Mouse (Mus musculus) frontal cortex, postnatal 36 days (tissue): ENCODE data around the gene Ppfibp1.

Experiments used
- DNase-seq, 2 experiments: peaks; one replicate each; pipeline ENCODE4 v3.0.0; 2022; ENCODE audit warnings: low spot score in 2 of 2

The Ppfibp1 gene

DNA sequence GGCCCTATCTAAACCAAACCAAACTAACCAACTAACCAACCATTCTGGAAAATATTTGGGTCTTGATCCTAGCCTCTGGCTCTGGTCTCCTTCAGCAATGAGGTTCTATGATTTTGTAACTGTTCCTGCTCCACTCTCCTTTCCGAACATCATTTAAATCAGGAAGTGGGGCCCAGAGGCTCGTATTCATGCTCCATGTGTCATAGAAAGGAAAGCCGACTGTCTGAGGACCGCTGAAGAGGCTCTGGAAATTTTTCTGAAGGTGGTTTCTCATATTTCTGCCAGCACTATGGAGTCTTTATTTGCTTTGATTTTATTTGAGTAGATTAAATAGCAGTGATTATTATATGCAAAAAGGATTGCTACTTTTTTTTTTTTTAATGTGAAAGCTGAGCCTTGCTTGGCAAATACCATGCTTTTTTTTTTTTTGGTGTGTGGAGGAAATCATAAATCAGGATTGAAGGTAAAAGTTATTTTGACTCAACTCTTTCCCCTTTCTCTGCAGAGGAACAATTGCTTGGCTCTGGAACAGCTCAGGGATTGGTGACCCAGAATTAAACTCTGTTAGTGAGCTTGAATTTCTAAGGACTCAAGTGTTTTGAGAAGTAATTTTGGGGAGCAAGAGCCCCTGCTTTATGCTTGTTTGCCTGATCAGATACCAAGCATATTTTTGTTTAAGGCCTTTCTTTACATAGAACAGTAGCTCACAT is 25.4 kb downstream of the Ppfibp1 start:
- DNase-seq, result no peak

DNA sequence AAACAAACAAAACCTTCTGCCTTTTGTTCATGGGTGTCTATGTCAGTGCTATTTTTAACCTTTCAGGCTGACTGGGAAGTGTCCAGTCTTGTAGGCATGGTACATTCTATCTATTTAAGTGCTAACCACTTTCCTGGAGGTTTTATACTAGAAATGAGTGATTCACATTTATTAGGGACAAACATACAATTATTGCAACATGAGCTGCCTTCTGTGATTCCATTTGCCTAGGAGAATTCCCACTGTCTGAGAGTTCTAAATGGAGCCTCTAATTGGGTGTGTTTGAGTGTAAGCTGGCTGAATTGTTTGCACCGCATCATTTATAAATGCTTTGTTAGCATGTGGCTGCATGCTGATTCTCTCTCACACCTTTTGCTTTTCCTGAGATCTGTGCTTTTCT is 27.5 kb downstream of the Ppfibp1 start:
- DNase-seq, result no peak

DNA sequence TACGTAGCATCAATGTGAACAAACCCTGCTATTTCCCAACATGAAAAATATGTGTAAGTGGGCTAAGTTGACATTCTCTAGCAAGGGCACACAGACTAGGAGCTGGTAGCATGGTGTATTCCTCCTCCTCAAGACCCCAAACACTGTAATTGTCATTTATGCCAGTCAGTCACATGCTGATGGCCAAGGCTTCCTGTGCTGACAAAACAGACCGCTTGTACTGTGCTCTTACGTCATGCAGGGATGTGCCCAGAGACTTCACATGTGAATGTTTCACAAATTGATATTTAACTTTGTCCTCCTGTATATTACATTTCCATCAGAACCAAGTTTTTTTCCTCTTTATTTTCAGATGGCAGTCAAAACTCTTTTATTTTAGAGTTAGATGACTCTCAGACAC is 29.1 kb downstream of the Ppfibp1 start:
- DNase-seq, result no peak

DNA sequence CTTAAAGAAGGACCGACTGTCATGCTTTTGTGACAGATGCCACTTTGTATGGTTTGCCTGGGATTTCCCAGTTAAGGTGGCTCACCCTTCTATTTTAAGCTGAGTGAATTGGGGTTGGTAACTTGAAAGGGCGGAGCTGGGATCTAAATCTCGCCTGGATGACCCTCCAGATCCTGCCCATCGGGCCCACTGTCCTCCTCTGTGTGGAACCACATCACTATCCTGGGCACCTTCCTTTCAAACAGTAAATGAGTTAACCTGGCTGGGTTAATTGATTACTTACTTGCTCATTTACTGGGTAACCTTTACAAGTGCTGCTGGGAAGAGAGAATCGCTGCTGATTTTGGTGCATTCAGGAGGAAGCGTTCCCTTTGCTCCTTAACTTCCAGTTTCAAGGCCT is 30.1 kb downstream of the Ppfibp1 start:
- DNase-seq, result no peak

DNA sequence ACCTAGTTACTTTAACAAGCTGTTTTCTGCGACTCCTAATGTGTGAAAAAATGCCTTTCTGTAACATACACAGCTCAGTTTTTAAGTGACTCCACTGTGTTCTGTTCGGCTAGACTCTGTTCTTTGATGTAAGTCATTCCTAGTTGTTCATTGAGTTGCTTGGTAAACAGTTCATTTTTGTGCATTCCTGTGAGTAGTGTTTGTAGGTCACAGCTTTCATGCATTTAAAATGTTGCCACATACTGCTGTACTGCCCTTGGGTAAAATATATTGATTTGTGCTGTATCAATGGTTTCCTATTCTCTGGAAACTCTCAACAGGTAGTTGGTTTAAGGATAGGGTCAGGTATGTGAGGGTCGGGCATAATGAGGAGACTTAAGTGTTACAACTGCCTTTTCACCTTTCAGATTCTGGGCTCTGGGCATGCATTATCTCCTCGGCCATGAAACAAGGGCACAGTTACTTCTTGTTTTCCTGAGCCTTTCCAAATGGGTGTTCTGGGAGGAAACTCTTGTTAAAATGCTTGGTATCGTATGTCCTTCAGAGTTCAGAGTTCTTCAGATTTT is 38.2 kb downstream of the Ppfibp1 start:
- no peak for DNase-seq

DNA sequence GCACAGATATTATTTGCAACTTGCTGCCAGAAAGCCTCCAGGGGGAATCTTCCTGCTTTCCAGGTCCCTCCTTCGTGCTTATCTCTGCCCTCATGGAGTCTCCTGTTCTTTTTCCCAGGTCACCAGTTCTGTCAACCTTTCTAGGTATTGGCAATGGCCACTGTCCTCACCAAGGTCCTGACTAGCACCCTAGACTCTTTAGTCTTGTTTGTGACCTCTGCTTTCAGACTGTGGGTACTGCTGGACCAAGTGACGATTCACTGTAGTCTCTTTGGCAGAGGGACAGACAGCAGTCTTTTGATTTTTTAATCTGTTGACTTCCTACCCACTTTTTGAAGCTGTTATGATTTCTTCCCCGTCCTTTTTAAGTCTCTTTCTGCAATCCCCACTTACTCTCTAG is 39.8 kb downstream of the Ppfibp1 start:
- DNase-seq, result no peak

DNA sequence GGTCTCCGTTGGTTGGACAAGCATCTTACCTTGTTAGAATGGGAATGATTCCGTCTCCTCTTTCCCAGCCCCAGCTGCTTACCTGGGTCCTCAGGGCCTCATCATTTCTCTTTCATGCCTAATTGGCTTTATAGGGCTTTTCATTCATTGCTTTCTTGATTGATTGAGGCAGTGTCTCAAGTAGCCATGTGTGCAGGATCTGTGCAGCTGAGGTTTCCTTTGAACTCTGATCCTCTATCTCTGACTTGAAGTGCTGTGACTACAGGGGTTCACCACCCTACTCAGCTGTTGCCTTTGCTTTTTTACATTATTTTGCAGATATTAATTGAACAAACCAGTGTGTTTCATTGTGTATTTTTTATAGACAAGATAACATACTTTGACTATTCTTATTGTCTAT is 40.7 kb downstream of the Ppfibp1 start:
- no peak for DNase-seq

DNA sequence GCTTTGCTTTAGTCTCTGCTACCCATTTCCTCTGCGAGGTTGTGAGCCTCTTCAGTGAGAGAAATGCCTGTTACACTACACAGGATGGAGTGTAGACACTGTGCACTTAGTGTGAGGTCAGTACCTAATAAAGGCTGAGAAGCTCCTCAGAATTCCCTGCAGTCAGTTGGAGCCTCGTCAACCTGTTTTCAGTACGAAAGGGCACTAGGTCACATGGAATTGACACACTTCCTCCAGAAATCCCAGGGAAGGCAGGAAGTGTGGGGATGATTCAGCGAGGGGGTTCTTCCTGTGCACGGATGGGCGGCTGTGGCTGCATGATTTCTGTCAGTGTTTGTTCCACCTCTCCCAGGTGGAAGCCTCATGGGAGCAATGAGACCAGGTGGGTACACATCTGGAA is 44.8 kb downstream of the Ppfibp1 start:
- DNase-seq, result no peak

DNA sequence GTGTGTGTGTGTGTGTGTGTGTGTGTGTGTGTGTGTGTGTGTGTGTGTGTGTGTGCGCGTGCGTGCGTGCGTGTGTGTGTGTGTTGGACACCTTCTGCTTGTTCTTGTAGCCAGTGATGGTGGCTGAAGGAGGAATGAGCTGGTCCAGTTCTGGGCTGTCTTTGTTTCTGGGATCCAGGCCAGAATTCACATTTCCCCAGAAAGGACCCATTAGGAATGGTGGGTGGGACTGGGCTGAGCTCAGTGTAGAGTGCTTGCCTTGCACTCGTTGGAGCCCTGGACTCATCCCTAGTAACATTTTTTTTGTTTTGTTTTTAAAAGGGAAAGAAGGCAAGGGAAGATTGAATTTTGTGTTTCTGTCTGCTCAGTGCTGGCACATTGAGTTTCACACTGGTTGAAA is 47.7 kb downstream of the Ppfibp1 start:
- no peak for DNase-seq

DNA sequence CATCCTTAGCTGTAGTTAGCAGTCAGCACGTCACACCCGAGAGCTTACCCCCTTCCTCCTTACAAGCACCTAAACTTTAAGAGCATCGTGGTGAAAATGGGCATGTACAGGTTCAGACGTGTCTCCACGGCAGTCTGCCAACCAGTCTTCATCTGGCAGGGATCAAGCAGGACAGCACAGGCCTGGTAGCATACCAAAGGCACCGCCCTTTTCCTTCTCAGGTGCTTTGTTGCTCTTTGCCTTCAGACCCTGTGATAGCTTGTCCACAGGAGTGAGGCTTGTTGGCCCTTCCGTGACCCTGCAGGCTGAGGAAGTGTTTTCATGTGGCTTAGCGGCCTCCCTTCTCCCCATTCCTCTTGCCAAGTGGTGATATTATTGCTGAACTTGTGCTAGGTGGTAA is 50.7 kb downstream of the Ppfibp1 start:
- no peak for DNase-seq

DNA sequence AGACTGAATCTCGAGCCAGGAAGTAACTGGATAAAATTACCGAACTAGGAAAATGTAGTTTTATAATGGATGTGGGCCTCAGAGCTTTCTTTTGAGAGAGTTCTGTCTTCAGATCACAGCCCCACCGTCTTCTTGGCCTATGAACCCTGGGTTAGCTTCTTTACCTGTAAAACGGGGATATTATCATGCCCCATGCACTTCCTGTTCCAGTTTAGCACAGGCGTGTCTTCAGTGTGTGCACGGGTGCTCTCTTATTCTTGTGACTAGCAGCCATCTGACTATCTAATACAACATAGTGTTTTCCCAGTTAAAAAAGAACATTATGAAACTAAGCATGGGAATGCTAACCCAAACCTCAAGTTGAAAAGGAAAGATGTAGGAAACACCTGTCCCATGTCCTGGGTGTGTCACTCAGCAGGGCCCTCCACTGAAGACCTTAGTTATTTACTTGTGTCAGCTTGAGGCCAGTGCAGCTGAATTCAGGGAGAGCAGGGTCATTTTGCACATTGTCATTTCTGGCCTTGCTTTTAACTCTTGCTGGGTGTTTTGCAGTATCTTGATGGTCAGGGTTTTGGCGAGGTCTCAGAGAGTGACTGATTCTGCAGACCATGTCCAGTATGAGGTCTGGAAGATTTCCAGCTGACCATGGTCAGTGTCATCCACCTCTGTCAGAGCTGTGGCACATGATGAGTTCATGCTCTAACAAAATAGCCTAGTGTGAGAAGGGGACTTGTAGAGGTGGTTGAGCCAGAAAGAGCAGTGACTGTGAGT is 53.4 kb downstream of the Ppfibp1 start:
- DNase-seq, result no peak

DNA sequence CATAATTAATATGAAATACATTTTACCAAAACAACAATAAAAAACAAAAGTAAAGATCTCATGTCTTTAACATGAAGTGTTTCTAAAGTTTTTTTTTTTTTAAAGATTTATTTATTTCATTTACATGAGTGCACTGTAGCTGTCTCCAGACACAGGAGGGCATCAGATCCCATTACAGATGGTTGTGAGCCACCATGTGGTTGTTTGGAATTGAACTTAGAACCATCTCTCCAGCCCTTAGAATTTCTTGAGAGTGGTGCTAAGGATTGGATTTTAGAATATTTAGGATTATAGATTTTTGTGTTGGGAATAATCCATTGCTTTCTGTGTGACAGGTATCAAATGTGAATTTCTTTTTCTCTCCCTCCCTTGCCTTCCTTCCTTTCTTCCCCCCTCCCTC is 55.7 kb downstream of the Ppfibp1 start:
- DNase-seq, result no peak

DNA sequence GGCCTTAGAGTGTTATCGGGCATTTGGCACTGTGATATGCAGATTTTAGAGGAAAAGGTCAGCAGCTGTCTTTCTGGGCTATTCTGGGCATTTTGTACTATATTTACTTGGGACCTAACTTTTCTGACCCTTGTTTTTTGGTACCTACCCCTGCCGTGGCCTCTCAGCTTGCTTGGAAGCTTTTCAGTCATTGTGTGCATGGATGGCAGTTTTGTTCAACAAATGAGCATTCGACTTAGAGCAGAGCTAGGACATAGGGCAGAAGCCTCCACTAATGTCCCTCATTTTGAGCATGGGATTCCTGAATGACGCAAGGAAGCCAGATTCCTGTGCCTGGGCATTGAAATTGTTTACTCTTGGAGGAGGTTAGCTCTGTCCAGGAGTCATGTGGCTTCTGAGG is 56.5 kb downstream of the Ppfibp1 start:
- no peak for DNase-seq

DNA sequence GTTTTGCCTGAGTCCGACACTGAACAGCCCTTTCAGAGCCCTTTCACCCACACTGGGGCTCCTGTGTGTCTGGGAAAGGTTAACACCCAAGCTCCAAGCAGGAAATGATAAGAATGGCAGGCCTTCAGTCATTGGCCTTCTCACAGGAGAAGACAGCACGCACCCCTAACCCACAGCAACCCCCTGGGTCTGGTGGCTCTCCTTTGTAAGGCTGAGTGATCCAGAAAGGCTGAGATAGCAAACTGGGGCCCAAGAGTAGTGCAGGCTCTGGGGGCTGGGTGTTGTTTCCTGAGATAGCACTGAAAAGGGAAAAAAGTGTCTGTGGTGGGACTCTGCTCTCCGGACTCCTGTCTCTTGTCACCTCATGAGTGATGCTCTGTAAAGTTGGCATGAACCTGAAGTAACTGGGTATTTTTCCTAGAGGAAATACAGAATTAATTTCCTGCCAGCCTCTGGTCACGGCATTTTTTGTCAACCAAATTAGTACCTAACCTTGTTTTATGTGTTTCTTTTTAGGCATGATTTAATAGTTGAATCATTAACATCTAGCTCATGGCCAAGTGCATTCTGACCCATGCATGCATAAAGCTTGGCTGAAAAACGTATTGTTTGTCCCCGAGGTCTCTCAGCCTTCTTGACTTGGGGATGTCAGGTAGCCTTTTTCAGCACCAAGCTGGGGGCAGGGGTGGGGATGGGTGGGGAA is 58.2 kb downstream of the Ppfibp1 start:
- DNase-seq, result no peak

DNA sequence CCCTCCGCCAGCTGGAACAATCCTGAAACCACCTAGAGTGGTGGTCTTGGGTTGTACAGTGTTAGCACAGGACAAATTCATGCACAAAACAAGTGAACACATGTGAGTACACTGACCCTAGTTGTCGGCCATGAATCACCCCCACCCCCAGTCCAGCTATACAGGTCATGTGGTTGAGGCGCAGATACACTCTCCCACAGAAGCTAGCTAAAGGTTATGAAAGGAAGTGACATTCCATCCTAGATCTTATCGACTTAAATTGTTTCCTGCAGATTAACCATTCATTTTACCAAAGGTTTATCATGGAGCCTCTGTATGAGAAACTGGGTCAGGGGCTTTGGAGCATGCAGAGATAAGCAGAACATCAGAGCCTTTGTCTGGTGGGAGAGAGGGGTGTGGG is 58.9 kb downstream of the Ppfibp1 start:
- DNase-seq, result no peak

DNA sequence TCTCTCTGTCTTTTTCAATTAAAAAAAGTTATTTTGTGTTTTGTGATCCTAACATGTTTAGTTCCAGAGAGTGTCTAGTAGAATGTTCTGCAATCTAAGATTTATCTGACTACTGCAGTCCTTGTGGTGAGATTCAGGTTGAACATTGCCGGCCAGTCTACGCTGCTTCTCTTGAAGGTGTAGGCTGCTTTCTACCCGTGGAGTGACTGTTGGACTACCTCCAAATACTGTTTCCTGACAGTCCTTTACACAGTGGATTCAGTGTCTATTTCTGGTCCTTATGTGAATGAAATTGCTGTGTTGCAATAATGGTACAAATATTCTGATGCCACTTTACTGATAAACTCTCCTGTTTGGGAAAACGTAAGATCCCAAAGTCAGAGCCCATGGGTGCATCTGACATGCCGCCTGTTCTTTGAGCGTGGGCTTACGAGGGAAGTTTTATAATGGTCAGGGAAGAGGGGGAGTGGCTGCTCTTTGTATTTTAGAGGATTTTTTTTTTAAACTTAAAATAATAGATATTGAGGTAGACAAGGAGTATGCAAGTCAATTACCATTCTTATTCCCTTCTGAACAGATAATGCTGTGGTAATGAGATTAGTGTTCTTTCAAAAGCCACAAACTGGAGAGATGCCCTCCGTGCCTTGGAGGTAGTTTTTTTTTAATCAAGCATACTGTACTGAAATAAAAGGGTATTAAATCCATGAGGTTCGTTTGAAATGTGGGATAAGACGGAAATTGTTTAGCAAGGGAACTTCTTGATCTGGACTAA is 61.6 kb downstream of the Ppfibp1 start:
- DNase-seq, result no peak

DNA sequence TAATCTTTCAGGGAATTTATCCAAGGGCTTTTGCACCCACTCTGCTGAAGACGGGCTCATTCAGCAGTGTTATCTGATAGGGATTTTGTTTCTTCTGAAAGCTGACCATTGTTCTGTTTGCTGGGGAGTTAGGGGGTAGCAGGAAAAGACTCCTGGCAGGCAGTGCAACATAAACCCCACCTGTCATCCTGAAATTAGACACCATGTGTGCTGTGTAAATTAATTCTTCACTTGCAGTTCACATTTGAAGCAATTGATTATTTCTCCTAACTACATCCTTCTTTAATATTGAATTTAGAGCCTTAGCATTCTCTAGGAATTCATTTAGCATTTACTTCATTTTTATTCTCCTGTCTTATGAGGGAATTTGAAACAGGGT is 62.2 kb downstream of the Ppfibp1 start:
- no peak for DNase-seq

DNA sequence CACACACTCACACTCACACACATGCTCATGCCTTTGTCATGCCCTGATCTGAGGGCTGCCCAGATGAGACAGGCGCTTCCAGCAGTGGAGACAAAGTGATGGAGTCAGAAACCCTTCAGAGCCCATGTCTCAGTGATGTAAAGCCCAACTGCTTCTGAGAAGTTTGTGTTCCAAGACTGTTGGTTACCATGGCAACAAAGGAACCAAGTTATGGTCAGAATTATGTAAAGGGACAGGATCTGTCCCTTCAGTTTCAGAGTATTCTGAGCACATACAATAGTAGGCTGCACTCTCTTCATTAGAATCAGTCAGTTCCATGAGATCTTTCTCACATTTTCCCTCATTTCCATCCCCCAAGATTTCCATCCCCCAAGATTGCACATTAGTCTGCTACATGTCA is 66.0 kb downstream of the Ppfibp1 start, which contains the start of gene 1700034J05Rik:
Gene 1700034J05Rik, minus strand, starts transcription at position 165 of the 400 bp plus-strand sequence.
- DNase-seq, result peak in 1 of 2 experiments; percentile 32

DNA sequence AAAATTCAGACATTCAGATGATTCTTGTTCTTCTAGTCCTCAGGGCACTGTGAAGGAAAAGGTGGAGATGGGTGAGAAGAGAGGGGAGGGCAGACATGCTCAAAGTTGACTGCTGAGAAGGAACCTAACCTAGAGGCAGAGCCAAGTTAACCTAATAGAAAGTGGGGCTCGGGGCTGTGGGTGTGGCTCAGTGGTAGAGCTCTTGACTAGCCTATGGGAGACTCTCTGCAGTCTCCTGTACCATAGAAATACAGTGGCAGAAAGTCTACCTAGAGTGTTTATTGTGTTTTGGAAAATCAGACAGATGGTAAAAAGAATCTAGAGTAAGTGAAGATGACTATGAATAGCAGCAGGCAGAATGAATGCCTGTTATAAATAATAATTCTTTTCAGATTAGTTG is 67.2 kb downstream of the Ppfibp1 start:
- no peak for DNase-seq

DNA sequence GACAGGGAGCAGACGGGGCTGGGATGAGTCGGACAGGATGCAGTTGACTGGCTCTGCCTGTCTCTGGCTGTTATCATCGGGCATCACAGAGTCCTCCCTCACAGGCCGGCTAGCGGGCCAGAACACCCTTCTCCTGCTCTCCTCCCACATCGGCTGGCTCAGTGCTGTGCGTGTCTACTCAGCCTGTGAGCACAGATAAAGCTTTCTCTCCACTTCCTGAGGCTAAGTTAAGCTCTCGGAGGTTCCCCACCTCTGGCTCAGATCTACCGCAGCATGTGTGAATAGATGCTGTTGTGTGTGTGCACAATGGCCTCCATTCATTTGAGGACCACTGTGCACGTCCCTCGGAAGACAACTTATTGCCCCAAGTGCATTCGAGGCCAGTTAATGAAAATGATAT is 67.6 kb downstream of the Ppfibp1 start:
- DNase-seq, result peak; percentile 62 to 64

DNA sequence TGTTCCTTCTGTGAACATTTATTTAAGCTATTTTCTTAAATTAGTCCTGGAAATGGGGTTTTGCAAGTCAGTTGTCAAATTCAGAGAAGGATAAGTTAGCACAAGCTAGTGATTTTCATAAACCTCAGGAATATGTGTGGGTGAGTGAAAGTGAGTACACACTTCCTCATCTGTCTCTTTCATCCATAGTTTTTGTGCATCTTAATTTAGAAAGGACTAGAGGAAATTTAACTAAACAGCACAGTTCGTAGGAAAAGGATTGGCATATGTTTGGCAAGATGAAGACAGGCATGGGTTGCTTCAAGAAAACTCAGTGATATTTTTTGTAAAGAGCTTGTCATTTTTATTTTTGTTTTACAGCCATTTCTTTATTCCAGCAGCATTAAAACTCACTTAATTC is 68.7 kb downstream of the Ppfibp1 start:
- DNase-seq, result no peak

DNA sequence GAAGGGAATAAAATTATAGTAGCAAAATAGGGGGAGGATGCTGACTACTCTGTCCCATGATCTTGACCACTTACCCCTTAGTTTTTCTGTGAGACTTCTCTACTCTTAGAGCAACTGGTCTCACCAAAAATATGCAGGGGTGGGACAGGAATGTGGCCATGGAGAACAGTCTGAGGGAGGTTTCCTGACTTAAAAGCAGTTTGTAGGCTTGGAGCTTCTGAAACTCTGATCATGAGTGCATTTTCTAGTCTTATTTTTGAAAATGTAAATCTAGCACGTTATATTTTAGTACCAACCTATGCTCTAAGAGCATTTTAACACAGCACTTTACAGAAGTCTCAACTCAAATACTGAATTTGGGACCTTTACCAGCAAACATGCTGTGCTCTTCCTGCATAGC is 70.4 kb downstream of the Ppfibp1 start:
- DNase-seq, result no peak
